Mouse (Mus musculus): ENCODE data around the gene Akap6. TPM values are rescaled to one million over a fixed set of nuclear protein-coding genes. Genes with fewer than 3 reads are reported as not detected.
A peak's percentile ranks its signal among the peaks of the same experiment; 100 is the strongest.

Akap6 gene
- polyA plus RNA-seq, 2 experiments from 2014 or later: 0.22 TPM; not detected in 1

DNA sequence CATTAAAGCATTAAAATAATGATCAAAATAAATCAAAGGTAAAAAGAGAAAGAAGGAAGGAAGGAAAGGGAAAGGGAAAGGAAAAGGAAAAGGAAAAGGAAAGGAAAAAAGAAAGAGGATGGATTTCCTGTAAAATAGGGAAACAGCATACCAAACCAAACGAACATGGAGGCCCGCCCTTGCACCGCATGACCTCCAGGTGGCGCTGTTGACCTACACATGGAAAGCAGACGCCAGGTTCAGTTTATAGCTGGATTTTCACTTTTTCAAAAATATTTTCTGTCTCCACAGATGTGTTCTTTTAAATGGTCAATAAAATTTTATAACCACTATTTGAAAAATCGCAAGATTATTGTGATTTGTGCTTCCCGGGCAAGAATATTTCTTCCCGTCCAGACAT lies 211.6 kb downstream of the Akap6 start:
- ATAC-seq: peak; percentile 64

DNA sequence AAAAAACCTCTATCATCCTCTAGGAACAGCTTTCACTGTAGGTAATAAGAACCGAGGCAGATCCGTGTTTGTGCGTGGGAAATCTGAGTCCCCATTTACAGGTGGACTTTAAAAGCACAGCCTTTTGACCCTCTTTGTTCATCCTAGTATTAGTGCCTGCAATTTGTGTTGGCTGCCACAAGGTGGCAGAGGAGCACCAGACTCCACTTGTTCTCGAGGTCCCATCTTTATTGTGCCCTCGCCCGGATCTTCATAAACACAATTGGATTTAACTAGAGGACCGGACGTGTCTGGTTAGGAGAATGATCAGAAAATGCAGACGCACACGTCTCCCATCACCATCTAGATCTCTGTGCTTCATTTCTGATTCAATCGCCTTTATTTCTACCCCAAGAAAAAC lies 219.8 kb downstream of the Akap6 start:
- ATAC-seq: peak; percentile 51

DNA sequence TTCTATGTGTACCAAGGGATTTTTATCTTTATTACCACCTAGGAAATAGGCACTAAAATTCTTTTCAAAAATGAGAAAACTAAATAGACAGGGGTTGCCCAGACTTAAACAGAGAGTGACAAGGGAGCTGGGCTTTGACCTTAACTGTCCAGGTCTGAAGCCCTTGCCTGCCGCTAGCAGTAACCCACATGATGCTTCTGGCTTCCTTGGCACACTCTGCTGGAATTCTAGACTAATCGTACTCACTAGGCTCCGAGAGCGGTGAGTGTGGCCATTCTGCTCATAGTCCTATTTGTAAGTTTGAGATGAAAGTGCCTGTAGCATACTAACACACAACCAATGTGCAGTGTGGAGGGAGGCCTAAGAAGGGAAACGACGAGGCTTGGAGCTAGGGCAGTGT lies 223.3 kb downstream of the Akap6 start:
- ATAC-seq: no peak

DNA sequence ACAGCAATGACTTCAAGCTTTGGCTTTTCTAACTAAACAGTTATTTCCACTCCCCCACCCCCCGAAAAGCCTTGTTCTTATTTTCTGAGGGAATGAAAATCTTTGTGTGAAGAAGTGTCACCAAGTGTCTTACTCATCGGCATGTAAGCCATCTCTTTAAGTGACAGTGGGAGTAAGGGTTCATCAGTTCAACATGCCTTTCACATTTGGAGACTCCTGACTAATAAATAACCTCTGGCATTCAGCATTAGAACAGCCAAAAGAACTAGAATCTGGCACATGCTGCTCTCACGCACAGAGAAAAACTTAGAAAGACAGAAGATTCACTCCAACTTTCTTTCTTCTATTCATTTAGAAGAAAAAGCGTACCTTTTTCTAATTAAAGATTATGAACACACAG lies 226.3 kb downstream of the Akap6 start:
- ATAC-seq: no peak

DNA sequence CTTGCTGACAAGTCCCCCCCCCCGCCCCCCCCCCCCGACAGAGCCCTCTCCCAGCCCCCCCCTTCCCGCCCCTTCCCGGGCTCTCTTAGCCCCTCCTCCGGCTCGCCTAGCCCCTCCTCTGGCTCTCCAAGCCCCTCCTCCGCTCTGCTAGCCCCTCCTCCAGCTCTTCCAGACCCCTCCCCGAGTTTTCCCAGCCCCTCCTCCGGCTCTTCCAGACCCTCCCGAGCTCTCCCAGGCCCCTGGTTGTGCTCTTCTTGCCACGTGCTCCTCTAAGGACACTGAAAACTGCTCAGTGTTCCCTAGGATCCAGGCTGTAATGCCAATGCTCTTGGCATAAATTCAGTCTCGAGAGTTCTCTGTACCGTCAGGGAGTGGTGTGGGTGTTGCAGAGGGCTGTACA lies 234.6 kb downstream of the Akap6 start:
- no peak for ATAC-seq

DNA sequence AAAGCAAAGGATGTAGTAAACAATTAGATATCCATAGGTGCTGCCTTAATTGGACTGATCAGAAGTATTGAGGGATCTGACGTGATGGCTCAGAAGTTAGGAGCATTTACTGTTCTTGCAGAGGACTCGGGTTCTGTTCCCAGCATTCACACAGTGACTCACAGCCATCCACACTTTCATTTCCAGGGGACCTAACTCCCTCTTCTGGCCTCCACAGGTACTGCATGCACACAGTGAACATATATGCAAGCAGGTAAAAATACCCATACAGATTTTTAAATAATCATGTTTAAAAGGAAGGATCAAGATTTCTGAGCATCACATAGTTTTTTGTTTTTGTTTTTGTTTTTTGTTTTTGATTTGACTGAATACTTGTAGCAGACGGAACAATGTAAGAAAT lies 235.8 kb downstream of the Akap6 start:
- no peak for ATAC-seq

DNA sequence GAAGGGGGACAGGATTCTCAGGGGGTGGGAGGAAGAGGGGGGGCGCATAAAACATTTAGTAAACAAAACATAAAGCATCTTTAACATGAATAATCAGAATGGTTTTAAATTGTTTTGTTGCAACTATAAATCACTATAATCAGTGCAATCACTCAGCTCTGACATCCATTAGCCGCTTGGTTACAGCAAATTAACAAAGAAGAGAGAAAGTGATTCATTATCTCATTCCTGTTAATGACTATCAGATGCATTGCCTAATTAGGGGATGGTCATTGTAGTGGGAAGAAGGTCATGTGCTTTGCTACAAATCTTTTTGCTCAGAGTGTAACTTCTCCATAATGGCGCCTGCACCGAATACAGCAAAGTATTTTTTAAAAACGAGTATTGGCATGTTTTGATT lies 239.6 kb downstream of the Akap6 start:
- ATAC-seq: no peak

DNA sequence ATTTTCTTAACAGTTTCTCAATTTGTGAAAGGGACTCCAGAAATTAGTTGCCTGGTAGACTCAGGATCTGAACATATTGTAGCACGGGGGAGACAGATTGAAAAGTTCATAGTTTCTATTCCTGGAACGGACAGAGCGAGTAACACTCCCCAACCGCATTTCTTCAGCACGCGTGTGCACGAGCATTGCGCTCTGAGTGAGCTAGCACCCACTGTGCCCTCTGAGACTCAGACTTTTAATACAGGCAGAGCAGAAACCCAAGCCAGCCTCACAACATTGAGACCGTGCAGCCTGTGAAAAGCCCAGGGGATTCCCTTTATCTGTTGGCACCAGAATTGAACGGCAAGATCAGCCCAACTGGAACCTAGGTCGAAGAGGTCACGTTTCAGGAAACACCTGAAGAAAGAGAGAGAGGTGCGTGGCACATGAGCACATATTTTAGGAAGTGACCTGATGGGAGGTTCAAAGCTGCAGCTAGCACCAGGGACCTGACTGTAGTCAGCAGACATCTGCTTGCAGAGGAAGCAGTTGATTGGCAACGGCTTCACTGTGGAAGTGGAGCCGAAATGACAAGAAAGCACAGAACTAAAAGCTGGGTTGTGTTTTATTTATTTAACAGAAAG lies 240.3 kb downstream of the Akap6 start:
- peak; percentile 67 for ATAC-seq

DNA sequence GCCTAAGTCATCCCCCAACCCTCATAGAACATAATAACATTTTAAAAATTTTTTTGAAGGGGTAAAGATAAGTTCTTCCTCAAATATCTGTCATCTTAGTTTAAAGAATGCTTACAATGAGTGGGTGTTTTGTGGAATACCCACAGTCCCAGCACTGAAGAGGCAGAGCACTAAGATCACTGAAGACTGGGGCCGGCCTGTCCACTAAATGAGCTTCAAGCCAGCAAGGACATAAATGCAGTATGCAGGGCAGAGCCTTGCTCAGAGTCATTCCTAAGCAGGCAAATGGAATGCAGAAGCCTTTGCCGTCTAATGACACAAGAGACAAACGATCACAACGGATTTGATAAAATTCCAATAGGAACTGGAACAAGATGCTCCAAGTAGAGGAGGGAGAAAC lies 242.8 kb downstream of the Akap6 start:
- ATAC-seq: no peak

DNA sequence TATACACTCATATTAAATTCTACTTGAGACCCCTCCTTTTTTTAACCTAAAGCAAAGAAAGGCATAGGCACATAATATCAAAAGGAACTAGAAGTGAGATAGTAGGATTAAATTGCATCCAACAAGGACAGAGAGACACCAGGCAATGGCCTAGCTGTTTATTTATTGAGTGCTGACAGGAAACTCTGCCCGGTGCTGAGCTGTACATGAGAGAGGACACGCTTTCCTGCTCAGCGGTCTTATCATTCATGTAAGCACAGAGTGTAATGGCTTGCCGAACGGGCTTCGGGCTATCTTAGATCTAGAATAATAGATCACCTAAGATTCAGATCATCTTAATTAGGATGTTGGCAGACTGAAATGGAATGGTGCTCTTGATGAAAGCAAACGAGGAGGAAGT lies 245.1 kb downstream of the Akap6 start:
- ATAC-seq: no peak

DNA sequence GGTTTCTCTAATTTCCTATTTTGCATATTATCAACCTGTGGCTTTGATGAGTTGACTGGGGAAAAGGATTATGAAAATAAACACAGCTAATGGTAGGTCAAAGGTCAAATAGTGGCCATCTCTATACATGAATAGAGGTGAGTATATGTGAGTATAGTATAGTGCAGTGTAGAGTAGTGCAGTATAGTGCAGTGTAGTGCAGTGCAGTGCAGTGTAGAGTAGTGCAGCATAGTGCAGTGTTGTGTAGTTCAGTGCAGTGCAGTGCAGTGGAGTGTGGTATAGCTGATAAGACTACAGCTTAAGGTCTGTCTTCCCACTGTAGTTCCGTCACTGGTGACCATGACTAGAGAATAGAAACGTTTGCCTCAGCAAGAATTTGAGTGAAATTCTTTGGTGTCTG lies 245.8 kb downstream of the Akap6 start:
- ATAC-seq: no peak

DNA sequence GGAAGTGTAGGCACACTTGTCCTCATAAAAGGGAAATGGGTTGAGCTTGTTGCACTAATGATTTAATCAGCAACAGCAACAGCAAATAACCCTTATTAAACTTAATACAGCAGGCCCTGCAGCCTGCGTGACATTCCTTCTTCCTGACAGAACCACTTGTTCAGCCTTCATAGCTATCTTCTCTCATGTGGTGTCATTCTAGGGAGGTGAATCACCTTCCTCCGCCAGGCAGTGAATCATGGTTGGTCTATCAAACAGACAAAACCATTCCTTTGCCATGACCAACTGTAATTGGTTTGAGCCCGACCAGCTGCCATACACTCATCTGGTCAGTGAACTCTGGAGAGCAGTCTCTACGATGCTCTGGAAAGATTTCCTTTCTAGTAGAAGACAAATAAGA lies 251.5 kb downstream of the Akap6 start:
- ATAC-seq: no peak

DNA sequence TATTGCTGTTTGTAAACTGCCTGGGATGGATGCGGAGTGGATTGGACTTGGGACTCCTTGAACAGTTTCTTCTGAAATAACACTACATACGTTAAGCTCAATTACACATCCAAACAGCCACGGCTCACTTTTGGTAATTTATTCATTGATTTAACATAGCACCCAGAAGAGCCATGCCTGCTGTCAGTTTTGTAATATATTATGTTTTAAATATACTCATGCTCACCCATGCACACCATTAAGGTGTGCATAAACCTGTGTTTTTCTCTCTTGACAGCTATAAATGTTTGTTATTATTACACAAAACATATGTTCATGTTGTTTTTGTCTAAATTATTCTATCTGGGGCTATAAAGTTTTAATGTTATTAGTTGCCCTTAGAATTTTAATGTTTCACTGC lies 258.4 kb downstream of the Akap6 start:
- ATAC-seq: no peak

DNA sequence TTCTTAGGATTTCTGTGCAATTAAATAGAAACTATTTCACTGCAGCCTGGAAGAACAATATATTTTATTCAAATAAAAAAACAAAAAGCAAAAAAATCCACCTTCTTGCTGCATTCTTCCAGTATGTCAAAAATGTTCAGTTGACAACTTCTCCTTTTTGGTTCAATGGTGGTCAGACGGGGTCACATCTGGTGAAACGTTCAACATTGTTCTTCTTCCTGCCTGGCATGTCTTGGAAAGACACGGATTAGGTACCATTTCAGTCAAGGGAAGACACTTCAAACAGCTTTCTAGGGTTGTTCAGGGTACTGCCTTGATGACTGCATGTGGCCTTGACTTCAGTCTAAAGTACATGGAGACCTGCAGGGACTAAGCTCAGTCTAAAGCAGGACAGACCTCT lies 258.8 kb downstream of the Akap6 start:
- ATAC-seq: no peak

DNA sequence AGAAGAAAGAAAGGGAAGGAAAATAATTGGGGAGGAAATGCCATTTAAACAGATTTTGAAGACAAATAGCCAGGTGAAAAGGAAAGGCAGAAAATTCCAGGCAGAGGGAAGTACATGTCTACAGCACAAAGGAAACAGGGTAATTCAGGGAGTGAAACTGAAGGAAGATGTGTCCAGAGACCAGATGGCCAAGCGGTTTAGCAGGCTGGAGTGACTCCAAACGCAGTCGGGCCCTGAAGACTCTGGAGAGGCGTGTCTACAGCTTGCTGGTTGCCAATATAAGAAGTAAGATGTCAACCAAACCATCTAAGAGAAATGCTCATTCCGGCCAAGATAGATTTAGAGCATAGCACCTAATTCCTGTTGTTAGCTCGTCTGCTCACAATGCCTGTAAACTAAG lies 292.6 kb downstream of the Akap6 start:
- ATAC-seq: no peak

DNA sequence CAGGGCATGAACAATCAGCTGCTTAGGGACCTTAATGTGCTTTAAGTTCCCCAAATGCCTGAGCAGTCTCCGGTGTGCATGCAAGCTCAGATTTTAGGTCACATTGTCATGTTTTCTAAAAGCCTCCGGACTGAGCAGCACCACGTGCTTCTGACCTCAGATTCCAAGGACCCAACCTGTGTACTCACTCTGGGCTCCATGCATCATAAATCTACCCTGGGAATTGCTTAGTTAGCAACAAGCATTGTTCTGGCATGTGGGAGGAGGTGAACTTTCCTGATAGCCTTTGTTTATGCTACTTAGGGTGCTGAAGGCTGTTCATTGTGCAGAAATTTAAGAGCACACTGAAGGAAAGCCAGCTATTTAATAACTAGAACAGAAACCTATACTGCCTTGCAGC lies 313.2 kb downstream of the Akap6 start:
- no peak for ATAC-seq

DNA sequence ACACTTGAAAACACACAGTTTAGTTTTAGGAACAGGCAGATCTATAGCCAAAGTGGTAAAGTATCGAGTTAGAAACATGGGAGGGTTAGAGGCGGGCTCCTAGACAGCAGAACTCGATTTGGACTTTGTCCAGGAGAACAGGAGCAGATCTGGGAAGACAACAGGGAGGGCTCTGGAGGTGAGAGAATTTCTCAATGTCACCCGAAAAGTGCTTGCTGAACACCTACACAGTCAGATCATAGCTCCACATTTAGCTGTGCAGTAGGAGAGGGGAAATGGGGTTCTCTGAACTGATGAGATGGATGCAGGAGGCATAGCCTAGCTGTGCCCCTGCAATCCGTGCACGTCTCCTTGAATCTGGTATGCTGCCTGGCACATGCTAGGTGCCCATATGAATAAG lies 315.4 kb downstream of the Akap6 start:
- ATAC-seq: no peak

DNA sequence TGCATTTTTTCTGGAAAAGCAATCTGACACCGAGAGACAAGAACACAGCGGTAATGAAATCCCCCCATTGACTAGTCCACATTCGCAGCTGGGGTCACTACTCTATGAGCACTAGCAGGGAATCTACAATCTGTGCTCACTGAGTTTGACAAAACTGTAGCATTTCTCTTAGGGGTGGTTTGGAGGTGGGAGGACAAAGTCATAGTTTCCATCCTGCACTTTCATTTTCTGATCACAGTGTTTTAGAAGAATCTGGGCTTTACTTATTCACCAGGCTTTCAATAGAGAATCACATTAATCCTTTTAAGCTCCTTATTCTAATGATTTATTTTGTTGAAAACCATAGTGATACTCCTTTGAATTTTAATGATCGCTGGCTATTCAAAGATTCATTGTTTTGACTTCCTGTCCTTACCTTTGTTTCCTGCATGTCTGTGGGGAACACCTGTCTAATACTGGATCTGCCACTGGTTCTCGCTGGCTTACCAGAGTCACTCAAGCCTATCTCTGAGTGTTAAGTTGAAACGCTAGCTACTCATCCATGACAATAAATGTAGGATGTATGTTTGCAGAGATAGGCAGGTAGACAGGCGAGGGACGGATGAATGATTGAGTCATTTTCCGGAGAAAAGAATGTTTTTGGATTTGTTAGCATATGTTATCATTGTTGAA lies 325.5 kb downstream of the Akap6 start:
- ATAC-seq: peak; percentile 72

DNA sequence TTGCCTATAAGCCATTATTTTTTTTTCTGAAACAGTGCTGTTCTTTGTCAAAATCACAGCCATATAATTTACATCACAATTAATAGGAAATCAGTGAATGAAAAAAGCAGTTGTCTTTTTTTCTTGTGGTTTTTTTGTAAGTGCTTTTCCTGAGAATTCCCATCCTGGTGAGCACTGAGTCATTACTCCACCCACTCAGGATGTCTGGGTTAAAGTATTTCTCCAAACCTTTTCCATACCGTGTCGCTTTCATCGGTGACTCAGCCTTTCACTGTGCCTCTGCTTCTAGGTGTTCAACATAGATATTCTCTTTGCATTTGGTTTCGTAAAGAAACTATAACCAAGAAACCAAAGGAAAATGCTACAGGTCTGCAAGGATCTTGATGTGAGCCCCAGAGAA lies 328.1 kb downstream of the Akap6 start:
- no peak for ATAC-seq

DNA sequence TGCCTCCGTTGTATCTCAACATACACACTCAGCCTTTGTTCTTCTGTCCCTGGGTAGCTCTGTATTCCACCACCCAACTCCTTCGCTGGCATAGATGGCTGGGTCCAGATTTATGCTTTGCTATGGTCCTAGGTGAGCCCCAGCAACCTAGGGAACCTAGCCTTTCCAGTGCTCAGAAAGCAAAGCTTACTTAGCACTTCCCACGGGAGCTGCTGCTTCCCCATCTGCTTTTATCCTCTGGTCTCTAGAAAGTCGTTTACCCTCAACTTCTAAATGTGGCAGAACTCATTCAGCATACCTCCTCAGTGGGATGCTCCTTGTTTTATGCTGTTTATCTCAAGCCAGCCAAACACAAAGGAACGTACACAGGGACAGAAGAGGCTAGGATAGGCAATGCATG lies 329.7 kb downstream of the Akap6 start:
- no peak for ATAC-seq

DNA sequence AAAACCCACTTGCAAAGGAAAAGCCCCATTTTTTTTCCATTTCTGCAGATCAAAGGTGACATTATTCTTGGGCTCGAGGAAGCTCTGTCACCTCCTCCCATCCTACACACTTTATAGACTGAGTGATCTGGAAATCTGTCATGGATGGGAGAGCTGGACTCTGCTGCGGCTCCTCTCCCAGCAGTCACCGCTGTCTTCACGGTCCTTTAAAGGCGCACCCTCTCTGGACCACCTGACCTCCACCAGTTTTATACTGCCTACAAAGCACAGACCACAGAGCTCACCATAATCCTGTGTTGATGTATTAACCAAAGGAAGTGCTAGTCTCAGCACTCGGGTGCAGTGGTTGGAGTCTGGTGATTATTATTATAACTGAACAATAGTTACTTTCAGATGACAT lies 330.7 kb downstream of the Akap6 start:
- peak; percentile 12 for ATAC-seq

DNA sequence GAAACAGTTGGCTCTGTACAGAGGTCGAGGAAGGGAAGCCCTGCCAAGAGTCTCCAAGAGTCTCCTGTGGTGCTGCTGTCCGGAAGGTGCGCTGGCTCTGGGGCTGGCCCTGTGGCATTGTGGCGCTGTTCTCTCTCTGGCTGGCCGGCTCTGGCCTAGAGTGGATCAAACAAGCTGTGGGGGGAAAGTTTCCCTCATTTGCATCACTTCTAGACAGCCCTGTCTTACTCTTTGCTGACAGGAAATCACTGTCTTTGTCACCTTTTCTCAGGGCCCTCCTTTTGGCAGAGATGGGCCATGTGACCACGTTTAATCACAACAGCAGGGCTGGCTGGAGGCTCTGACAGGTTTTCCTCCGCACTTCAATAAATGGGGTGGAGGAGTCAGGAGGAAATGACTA lies 333.6 kb downstream of the Akap6 start:
- peak; percentile 93 for ATAC-seq

DNA sequence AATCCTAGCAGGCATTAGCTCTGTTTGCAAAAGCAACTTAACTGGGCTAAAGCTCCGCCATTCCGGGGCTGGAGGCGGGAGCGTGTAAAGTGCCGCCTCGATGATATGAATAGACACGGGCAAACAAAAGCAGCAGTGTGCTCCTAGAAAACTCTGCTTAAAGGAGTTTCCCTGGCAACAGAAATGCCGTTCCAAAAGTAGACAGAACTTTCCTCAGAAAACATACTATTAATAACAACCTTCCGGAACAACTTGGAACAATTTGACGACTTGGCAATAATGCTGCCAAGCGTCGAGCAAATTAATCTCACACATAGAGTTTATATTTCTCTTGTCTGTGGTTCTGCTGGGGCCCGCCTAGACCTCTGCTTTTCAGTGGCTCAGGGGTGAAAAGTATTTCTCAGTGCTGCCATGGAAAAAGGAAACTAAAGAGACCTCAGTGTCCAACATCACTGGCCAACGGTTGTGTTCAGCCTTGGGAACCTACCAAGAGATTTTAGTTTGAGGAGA lies 334.3 kb downstream of the Akap6 start:
- ATAC-seq: no peak

DNA sequence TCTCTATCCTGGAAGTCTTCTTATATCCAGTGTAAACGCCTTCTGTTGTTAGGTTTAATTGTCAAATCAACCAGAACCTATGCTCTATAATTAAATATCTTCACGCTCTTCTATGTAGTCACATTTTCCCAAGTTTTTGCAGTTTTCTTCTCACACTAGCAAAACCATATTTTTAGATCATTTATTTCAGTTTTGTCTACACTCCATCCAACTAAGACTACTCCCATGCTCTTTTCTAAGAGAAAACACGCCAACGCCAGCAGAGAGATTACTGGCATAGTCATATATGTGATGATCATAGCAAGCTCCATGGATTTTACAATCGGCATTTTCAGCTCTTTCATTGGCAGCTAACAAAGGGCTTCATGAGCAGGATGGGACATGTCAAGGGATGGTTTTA lies 341.5 kb downstream of the Akap6 start:
- no peak for ATAC-seq

DNA sequence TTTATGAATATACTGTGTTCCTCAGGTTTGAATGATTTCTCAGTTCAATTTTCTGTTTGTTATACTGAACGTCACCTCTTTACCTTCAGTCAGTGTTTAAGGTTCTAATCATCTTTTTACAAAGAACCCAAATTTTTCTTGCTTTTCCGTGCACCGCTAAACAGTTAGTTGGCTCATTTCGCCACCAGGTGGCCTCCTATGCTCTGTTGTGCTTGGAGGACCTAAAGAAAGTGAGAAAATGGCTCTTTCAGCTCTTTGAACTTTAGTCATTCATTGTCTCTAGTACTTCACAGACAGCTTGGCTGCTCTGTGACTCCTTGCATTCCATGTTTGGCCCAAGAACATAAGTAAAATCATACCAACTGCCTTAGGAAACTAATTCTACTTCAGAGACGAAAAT lies 343.6 kb downstream of the Akap6 start:
- ATAC-seq: peak; percentile 62
